Mouse (Mus musculus) G1E (cell line): ENCODE results near the gene Usmg5. TPM values are rescaled to one million over a fixed set of nuclear protein-coding genes. Genes with fewer than 3 reads are reported as not detected.

ENCODE experiments used
- ATAC-seq: 2 replicates; pipeline ENCODE4 v1.8.0; 2016; ENCODE audit warnings: mild to moderate bottlenecking; ENCODE audit not compliant: insufficient number of reproducible peaks, poor library complexity, low FRiP score, severe bottlenecking; ENCODE audit errors: extremely low read depth
- DNase-seq: peaks from one replicate; pipeline ENCODE4 v3.0.0; 2012; ENCODE audit warnings: low spot score
- H3K27me3 ChIP-seq: 2 replicates; pipeline ENCODE4 v1.6.1; 2012; ENCODE audit warnings: mild to moderate bottlenecking, low read length, inconsistent platforms; ENCODE audit not compliant: insufficient read depth
- H3K36me3 ChIP-seq: replicated peaks from 2 replicates; pipeline ENCODE3; 2012; ENCODE audit warnings: mild to moderate bottlenecking, inconsistent platforms
- H3K4me1 ChIP-seq: 2 replicates; pipeline ENCODE4 v1.6.1; 2012; ENCODE audit warnings: low read depth, low read length, inconsistent platforms, mixed read lengths; ENCODE audit not compliant: insufficient read depth
- H3K4me3 ChIP-seq: 2 replicates; pipeline ENCODE4 v1.5.1; 2012; ENCODE audit warnings: low read depth, mild to moderate bottlenecking, inconsistent platforms, low read length, moderate library complexity, mixed read lengths
- H3K9me3 ChIP-seq: replicated peaks from 2 replicates; pipeline ENCODE4 v1.6.1; 2012; ENCODE audit warnings: inconsistent platforms
- CTCF ChIP-seq: IDR thresholded peaks from 2 replicates; pipeline ENCODE4 v1.5.1; 2012; ENCODE audit warnings: low read depth, low read length, inconsistent platforms, mixed read lengths
- GATA1 ChIP-seq: IDR thresholded peaks from 2 replicates; pipeline ENCODE4 v1.6.1; 2012; ENCODE audit warnings: borderline replicate concordance, low read length, inconsistent platforms, mixed read lengths
- GATA2 ChIP-seq: IDR thresholded peaks from 2 replicates; pipeline ENCODE4 v1.6.1; 2012; ENCODE audit warnings: low read depth, low read length, inconsistent platforms, borderline replicate concordance
- POLR2AphosphoS5 ChIP-seq: IDR thresholded peaks from 2 replicates; pipeline ENCODE4 v1.6.1; 2012; ENCODE audit warnings: low read depth, low read length, inconsistent platforms; ENCODE audit not compliant: insufficient replicate concordance
- TAL1 ChIP-seq: conservative IDR thresholded peaks from 2 replicates; pipeline ENCODE4 v1.6.1; 2012; ENCODE audit warnings: low read depth, low read length, inconsistent platforms, mixed read lengths
- polyA plus RNA-seq: library from polyadenylated mRNA; stranded (reverse); fragments of >175 nt; gene quantifications from 2 replicates; pipeline ENCODE4 v1.2.3, GENCODE M21; 2012
- total RNA-seq, 2 experiments: library from RNA; stranded (forward) in 1 of 2; stranded (reverse) in 1 of 2; fragments of 200-1000 nt in 1 of 2; fragments of >200 nt in 1 of 2; fragmentation: Nextera tagmentation in 1 of 2; gene quantifications; 2 replicates each; pipeline ENCODE4 v1.2.3; 2014 to 2017

Usmg5 gene
- total and polyA plus RNA-seq, 3 experiments: 27.1 to 1,170 (median 195) TPM

DNA sequence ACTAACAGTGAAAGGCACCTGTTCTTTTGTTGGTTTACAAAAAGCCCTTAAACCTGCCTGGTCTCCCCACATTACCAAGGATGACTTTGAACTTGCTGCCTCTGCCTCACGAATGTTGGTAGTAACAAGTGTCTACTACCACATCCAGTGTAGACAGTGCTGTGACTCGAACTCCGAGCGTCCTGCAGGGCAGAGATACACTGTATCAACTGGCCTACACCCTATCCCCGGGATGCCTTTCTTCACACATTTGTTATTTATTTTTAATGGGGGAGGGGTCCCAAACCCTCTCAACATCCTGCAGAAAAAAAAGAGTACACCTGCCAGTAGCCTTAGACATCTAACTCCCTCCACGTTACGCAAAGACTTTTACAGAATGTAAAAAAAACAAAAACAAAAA lies 40.6 kb downstream of the Usmg5 start:
- Histone ChIP-seq H3K9me3 (no peaks in the 10 kb centered on the region), H3K27me3 (peaks cover 5% of the 10 kb centered on the region), H3K36me3 (peaks cover 38% of the 10 kb centered on the region), H3K4me3 (peak overlapping the region; percentile 84), H3K4me1 (peaks cover 35% of the 10 kb centered on the region)
- no peak for DNase-seq
- ATAC-seq: no peak
- TF ChIP-seq POLR2AphosphoS5 (no peak), CTCF (no peak), GATA1 (no peak), TAL1 (no peak), GATA2 (no peak)

DNA sequence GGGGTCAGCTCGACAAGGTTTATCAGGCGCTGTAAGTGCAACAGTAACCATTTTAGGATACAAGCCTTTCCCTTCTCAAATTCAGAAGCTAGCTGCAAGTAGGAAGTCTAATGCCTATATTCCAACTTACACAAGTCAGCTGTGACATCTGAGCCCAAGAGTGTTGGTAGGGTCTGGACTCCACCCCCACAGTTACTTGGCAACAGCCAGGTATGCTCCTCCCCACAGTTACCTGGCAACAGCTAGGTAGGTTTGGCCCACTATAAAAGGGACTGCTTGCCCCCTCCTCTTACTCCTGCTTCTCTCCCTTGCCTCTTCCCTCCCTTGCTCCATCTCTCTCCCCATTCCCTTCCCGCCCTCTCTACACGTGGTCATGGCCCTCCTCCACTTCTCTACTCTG lies 41.4 kb downstream of the Usmg5 start:
- Histone ChIP-seq H3K27me3 (no peaks in the 10 kb centered on the region), H3K36me3 (peaks cover 45% of the 10 kb centered on the region), H3K9me3 (no peaks in the 10 kb centered on the region), H3K4me1 (peaks cover 35% of the 10 kb centered on the region), H3K4me3 (peak overlapping the region; percentile 84; the same call in 1 of the 2 replicates)
- DNase-seq: no peak
- TF ChIP-seq GATA2: no peak
- no peak for TF ChIP-seq CTCF
- TF ChIP-seq POLR2AphosphoS5: no peak
- ATAC-seq: no peak

DNA sequence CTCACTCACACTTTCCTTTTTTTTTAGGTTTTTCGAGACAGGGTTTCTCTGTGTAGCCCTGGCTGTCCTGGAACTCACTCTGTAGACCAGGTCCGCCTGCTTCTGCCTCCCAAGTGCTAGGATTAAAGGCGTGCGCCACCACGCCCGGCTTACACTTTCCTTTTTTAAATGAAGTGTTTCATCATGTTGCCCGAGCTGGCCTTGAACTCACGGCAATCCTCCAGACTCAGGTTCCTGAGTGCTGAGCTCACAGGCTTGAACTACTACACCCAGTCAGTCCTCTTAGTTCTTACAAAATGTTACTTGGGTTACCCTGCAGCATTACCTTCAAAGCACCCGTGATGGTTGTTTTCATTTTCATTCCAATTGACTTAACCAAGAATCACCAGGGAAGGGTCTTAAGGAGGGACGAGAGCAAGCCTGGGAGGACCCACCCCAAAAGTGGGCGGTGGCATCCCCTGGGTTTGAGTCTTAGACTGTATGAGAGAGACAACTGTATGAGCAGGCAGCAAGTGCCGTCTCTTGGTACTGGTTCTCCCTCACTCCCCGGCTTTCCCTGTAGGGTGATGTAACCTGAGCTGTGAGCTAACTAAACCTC lies 43.1 kb downstream of the Usmg5 start:
- H3K9me3 ChIP-seq: no peaks in the 10 kb centered on the region
- no peak overlapping the region for H3K4me3 ChIP-seq
- no peaks in the 10 kb centered on the region for H3K27me3 ChIP-seq
- no peak for TF ChIP-seq CTCF
- no peak for TF ChIP-seq GATA1
- no peak for TF ChIP-seq POLR2AphosphoS5
- TF ChIP-seq GATA2: no peak
- TF ChIP-seq TAL1: no peak
- peaks cover 33% of the 10 kb centered on the region for H3K4me1 ChIP-seq
- no peak for DNase-seq
- ATAC-seq: no peak
- peaks cover 58% of the 10 kb centered on the region for H3K36me3 ChIP-seq

DNA sequence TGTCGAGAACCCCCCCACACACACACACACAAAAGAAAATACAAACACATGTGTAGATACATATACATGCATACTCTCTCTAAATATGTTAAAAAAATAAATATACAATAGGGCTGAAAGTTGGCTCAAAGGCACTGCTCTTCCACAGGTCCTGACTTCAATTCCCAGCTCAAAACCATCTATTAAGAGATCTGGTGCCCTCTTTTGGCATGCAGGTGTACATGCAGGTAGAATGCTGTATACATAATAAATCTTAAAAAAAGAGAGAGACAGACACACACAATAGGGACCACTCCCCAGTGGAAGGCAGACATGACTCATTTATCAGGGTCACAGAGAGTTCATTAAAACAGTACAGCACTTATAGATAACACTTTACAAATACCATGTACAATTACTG lies 44.1 kb downstream of the Usmg5 start:
- no peak overlapping the region for H3K4me3 ChIP-seq
- H3K27me3 ChIP-seq: no peaks in the 10 kb centered on the region
- peaks cover 60% of the 10 kb centered on the region for H3K36me3 ChIP-seq
- no peaks in the 10 kb centered on the region for H3K9me3 ChIP-seq
- H3K4me1 ChIP-seq: peaks cover 31% of the 10 kb centered on the region
- no peak for ATAC-seq
- TF ChIP-seq POLR2AphosphoS5: no peak
- no peak for DNase-seq

DNA sequence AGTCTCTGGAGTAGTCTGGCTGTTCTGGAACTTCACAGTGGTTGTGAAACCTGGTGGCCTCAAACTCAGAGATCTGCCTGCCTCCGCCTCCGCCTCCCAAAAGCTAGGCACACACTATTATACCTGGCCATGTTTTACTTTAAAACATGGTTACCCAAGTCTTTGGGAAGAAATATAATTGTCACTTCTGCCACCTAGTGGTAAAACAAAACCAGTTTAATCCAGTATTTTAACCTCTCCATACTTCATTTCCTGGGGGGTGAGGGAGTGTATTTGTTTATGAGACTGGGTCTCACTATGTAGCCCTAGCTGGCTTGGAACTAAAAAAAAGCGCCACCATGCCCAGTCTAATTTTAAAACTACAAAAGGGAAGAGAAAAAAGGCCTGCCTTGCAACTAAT lies 46.8 kb downstream of the Usmg5 start:
- Histone ChIP-seq H3K4me1 (peaks cover 8% of the 10 kb centered on the region; the same call in 1 of the 2 replicates), H3K36me3 (peaks cover 81% of the 10 kb centered on the region), H3K9me3 (no peaks in the 10 kb centered on the region)

DNA sequence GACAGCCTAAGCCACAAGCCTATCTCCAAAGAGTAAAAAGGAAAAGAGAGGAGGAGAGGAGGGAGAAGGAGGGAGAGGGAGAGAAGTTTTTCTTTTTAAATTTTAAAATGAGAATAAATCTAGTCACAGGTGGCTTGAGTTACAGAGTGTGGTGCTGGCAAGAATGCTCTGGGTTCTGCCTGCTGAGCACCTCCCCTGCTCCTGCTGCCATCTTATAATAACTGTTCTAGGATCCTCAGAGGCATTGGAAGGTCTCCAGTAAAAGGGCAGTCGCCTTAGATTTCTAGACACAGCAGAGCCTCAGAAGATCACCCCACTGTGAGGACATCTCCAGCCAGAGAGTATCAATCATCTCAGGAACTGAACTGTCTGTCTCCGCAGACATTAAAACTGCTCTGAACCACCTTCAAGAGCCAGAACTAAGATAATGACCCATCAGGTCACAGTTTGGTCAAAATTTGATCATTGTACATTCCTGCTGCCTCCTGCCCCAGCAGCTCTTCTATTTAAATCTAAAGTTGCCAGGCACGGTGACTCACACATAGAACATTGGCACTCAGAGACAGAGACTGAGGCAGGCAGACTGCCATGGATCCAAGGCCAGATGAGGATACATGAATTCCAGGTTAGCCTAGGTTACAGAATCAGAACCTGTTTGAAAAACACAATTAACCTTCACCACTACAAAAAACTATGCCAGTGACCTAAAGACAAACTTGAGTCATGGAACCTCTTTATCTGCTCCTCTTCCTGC lies 49.5 kb downstream of the Usmg5 start:
- H3K4me3 ChIP-seq: no peak overlapping the region
- H3K27me3 ChIP-seq: no peaks in the 10 kb centered on the region
- peaks cover 75% of the 10 kb centered on the region for H3K36me3 ChIP-seq
- ATAC-seq: no peak
- DNase-seq: no peak
- no peaks in the 10 kb centered on the region for H3K9me3 ChIP-seq
- no peak for TF ChIP-seq TAL1
- TF ChIP-seq POLR2AphosphoS5: no peak
- H3K4me1 ChIP-seq: no peaks in the 10 kb centered on the region

More for the DNA sequence above, 46.8 kb downstream of the Usmg5 start:
- H3K4me3 ChIP-seq: no peak overlapping the region
- DNase-seq: no peak
- TF ChIP-seq CTCF (no peak), TAL1 (no peak), POLR2AphosphoS5 (no peak), GATA1 (no peak), GATA2 (no peak)
- H3K27me3 ChIP-seq: no peaks in the 10 kb centered on the region
- no peak for ATAC-seq
